Mouse (Mus musculus) midbrain, postnatal 0 days (tissue): ENCODE data around the gene 4930447F04Rik. TPM values are rescaled to one million over a fixed set of nuclear protein-coding genes. Genes with fewer than 3 reads are reported as not detected.

ENCODE experiments used
- ATAC-seq: fragments of 200-750 bp; cut with Nextera tagmentation; 2 replicates; pipeline ENCODE4 v1.8.0; 2017; ENCODE audit warnings: moderate number of reproducible peaks, mild to moderate bottlenecking, moderate TSS enrichment, moderate library complexity; ENCODE audit not compliant: low FRiP score
- DNase-seq: peaks from one replicate; pipeline ENCODE4 v3.0.0-alpha.2; 2015; ENCODE audit warnings: low spot score
- H3K27ac ChIP-seq: fragments of 300-500 bp; sonication (generic); 2 replicates; pipeline ENCODE4 v1.5.1; 2014; ENCODE audit warnings: low read depth, mild to moderate bottlenecking, low read length, mixed read lengths
- H3K27me3 ChIP-seq: fragments of 300-500 bp; sonication (generic); 2 replicates; pipeline ENCODE4 v1.6.1; 2014; ENCODE audit warnings: low read length, control low read depth, mixed read lengths; ENCODE audit not compliant: insufficient read depth
- H3K36me3 ChIP-seq: fragments of 300-500 bp; sonication (generic); 2 replicates; pipeline ENCODE4 v1.6.1; 2014; ENCODE audit warnings: low read length, control low read depth, mixed read lengths; ENCODE audit not compliant: insufficient read depth
- H3K4me1 ChIP-seq: fragments of 300-500 bp; sonication (generic); 2 replicates; pipeline ENCODE4 v1.6.1; 2014; ENCODE audit warnings: mild to moderate bottlenecking, control low read depth, antibody characterized with exemption, low read length, mixed read lengths; ENCODE audit not compliant: insufficient read depth
- H3K4me2 ChIP-seq: fragments of 300-500 bp; sonication (generic); 2 replicates; pipeline ENCODE4 v1.6.1; 2014; ENCODE audit warnings: low read depth, mild to moderate bottlenecking, low read length, mixed read lengths; ENCODE audit not compliant: poor library complexity, severe bottlenecking
- H3K4me3 ChIP-seq: fragments of 300-500 bp; sonication (generic); 2 replicates; pipeline ENCODE4 v1.5.1; 2014; ENCODE audit warnings: low read depth, mild to moderate bottlenecking, low read length, moderate library complexity
- H3K9ac ChIP-seq: fragments of 300-500 bp; sonication (generic); replicated peaks from 2 replicates; pipeline ENCODE4 v1.6.1; 2014; ENCODE audit warnings: mild to moderate bottlenecking, low read length, moderate library complexity, mixed read lengths; ENCODE audit not compliant: poor library complexity, severe bottlenecking
- H3K9me3 ChIP-seq: fragments of 300-500 bp; sonication (generic); 2 replicates; pipeline ENCODE4 v1.6.1; 2016; ENCODE audit warnings: low read length, control low read depth
- CTCF ChIP-seq: IDR thresholded peaks from 2 replicates; pipeline ENCODE4 v1.5.1; 2016; ENCODE audit warnings: antibody characterized with exemption, mild to moderate bottlenecking
- WGBS: fragments of 180-500 bp; shearing (Covaris S2); extraction: QIAGEN DNeasy Blood & Tissue Kit; methylation state at CpG from one replicate; pipeline ENCODE4 v1.1.7; 2014; 5-methylcytosine and 5-hydroxymethylcytosine counted together
- polyA plus RNA-seq: library from polyadenylated mRNA; unstranded; fragments of >200 nt; fragmentation: Nextera tagmentation; extraction: Ambion mirVana; gene quantifications from 2 replicates; pipeline ENCODE4 v1.2.1, GENCODE M21; 2015
- total RNA-seq: library from RNA; depleted of rRNA; stranded (reverse); fragments of >200 nt; gene quantifications from 2 replicates; pipeline ENCODE4 v1.2.3, GENCODE M21; 2014; rRNA removed

The 4930447F04Rik gene
- total RNA-seq: not detected in 2 replicates
- not detected in 2 replicates for polyA plus RNA-seq

GRCm38 (mm10) chrX:66304124-66304523, at the start of gene 4930447F04Rik:
Gene 4930447F04Rik, minus strand, starts transcription at chrX:66304224.
- no peaks in the 10 kb centered on the region for H3K9me3 ChIP-seq
- ATAC-seq (no peak), DNase-seq (no peak)
- no peak within 1 kb of the TSS for H3K4me3 ChIP-seq
- H3K27me3 ChIP-seq: no peaks in the 10 kb centered on the region
- no peak within 1 kb of the TSS for H3K27ac ChIP-seq
- TF ChIP-seq CTCF: no peak
- H3K9ac ChIP-seq: no peak within 1 kb of the TSS
- H3K4me1 ChIP-seq: no peaks in the 10 kb centered on the region
- no peak within 1 kb of the TSS for H3K4me2 ChIP-seq
- no peaks in the 10 kb centered on the region for H3K36me3 ChIP-seq
- WGBS: 79% methylated on average over 1 of the region's 1 CpGs
